Mouse (Mus musculus) megakaryocyte, embryonic 14.5 days (primary cell): ENCODE results near the gene Sult2b1.

Experiments used
- FLI1 ChIP-seq: IDR thresholded peaks from 2 replicates; pipeline ENCODE4 v1.6.1; 2012; ENCODE audit warnings: low read length, inconsistent platforms, mixed read lengths
- GATA1 ChIP-seq: IDR thresholded peaks from 3 replicates; pipeline ENCODE4 v1.6.1; 2012; ENCODE audit warnings: mixed read lengths, low read length, inconsistent platforms, borderline replicate concordance

- TF ChIP-seq GATA1 (no peak), FLI1 (no peak)
These were observed 3.2 kb upstream of the Sult2b1 start for GRCm38 (mm10) chr7:45787642-45788041.
